Comparison of ENCODE assay signal across 14 mouse cellular contexts in the genomic region with DNA sequence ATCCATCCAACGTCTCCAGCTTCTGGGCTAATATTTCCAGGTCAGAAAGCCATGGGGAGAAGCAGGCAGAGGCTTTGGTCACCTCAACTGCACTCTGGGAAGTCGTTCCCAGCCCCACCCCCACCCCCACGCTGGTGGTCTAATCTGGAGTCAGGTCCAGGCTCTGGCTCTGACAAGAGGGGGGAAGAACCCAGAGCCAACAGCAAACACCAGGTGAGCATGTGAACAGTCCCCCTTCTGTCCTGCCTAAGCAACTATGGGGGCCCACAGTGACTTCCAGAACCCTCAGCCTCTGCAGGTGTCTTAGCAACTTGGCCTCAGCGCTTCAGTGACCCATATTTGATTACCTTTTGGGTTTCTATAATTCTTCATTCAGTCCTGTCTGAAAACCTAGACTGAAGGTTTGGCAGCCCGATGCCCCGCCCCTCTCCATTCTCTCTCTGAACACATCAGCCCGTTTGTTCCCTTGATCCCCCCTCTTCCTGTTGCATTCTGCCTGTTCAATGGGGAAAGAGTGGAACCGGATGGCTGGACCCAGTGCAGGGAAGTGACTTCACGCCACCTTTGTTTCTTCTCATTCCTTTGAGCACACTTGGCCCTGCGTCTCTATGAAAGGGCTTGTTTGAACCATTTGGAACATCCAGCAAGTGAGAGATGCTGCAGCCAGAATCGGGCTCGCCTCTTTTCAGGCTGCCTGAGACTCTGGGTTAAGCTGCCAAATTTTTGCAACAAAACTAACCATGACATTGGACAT. TPM values are rescaled to one million over a fixed set of nuclear protein-coding genes. Genes with fewer than 3 reads are reported as not detected.
A peak's percentile ranks its signal among the peaks of the same experiment; 100 is the strongest.
DNase-seq lines count a peak whose midpoint lies in the region; ATAC-seq and TF ChIP-seq lines count a peak whose summit lies in the region.
"Had no signal": no experiment of that assay in that cellular context is flagged by ENCODE, and none has a peak within 500 bp of the region (broad histone marks: within the 10 kb centered on the region; RNA-seq: fewer than 3 reads in every experiment).

No protein-coding gene starts in this region.

- H3K4me3 ChIP-seq in layer of hippocampus, adult 2 months = no peak overlapping the region
- H3K4me3 ChIP-seq in hindbrain, embryonic 16.5 days (ENCODE audit: low read length) = no peak overlapping the region
- no peak overlapping the region for H3K4me3 ChIP-seq in liver, postnatal 0 days (ENCODE audit: low read depth, low read length)
- H3K4me3 ChIP-seq: kidney, embryonic 15.5 days; limb, embryonic 13.5 days; lung, embryonic 15.5 days had no signal

- WGBS in hindbrain, embryonic 16.5 days = 24% methylated on average over 12 of the region's 12 CpGs
- WGBS in liver, postnatal 0 days (ENCODE audit: insufficient replicate concordance) = 32% methylated on average over 12 of the region's 12 CpGs

- peak overlapping the region; percentile 74 for H3K27ac ChIP-seq in layer of hippocampus, adult 2 months
- peak overlapping the region; percentile 68; the same call in 1 of the 2 replicates for H3K27ac ChIP-seq in hindbrain, embryonic 16.5 days (ENCODE audit: low read depth, low read length)
- H3K27ac ChIP-seq in liver, postnatal 0 days (ENCODE audit: low read depth) = no peak overlapping the region
- H3K27ac ChIP-seq: kidney, embryonic 15.5 days; limb, embryonic 13.5 days; lung, embryonic 15.5 days had no signal

- no peaks in the 10 kb centered on the region for H3K9me3 ChIP-seq in hindbrain, embryonic 16.5 days (ENCODE audit: control insufficient read depth, low read length)
- no peaks in the 10 kb centered on the region for H3K9me3 ChIP-seq in liver, postnatal 0 days (ENCODE audit: low read length)
- H3K9me3 ChIP-seq: kidney, embryonic 15.5 days; limb, embryonic 13.5 days; lung, embryonic 15.5 days had no signal

- no peak overlapping the region for H3K4me2 ChIP-seq in hindbrain, embryonic 16.5 days (ENCODE audit: low read length)
- no peak overlapping the region for H3K4me2 ChIP-seq in liver, postnatal 0 days (ENCODE audit: low read depth, low read length)
- H3K4me2 ChIP-seq: kidney, embryonic 15.5 days; limb, embryonic 13.5 days; lung, embryonic 15.5 days had no signal

- no peak for TF ChIP-seq CTCF in layer of hippocampus, adult 2 months (conservative IDR thresholded peaks at IDR 0.05)
- no peak for TF ChIP-seq CTCF in liver, postnatal 0 days (IDR thresholded peaks at IDR 0.05; ENCODE audit: low read depth)

- H3K36me3 ChIP-seq in hindbrain, embryonic 16.5 days (ENCODE audit: control insufficient read depth, insufficient read depth, low read length) = no peaks in the 10 kb centered on the region
- H3K36me3 ChIP-seq in liver, postnatal 0 days (replicated peaks; ENCODE audit: insufficient read depth, low read length) = no peaks in the 10 kb centered on the region
- H3K36me3 ChIP-seq: kidney, embryonic 15.5 days; limb, embryonic 13.5 days; lung, embryonic 15.5 days had no signal

- no peak for TF ChIP-seq EP300 in liver, postnatal 0 days (IDR thresholded peaks at IDR 0.05; ENCODE audit: low read depth)

- H3K9ac ChIP-seq in hindbrain, embryonic 16.5 days (ENCODE audit: low read depth, low read length) = no peak overlapping the region
- H3K9ac ChIP-seq in liver, postnatal 0 days (replicated peaks) = no peak overlapping the region
- H3K9ac ChIP-seq: kidney, embryonic 15.5 days; limb, embryonic 13.5 days; lung, embryonic 15.5 days had no signal

- ATAC-seq in hindbrain, embryonic 16.5 days = peak; percentile 88
- no peak for ATAC-seq in liver, postnatal 0 days

- no peaks in the 10 kb centered on the region; the same call in 1 of the 2 replicates for H3K4me1 ChIP-seq in hindbrain, embryonic 16.5 days (ENCODE audit: control insufficient read depth, insufficient read depth, low read depth, low read length)
- H3K4me1 ChIP-seq in liver, postnatal 0 days (ENCODE audit: insufficient read depth) = no peaks in the 10 kb centered on the region
- H3K4me1 ChIP-seq: kidney, embryonic 15.5 days; lung, embryonic 15.5 days had no signal

- H3K27me3 ChIP-seq in hindbrain, embryonic 16.5 days (replicated peaks; ENCODE audit: control insufficient read depth, insufficient read depth, low read length) = peaks cover 63% of the 10 kb centered on the region
- peaks cover 44% of the 10 kb centered on the region for H3K27me3 ChIP-seq in liver, postnatal 0 days (ENCODE audit: insufficient read depth, low read length)

- DNase-seq in layer of hippocampus, adult 2 months (ENCODE audit: low spot score in 2 of 2) = peak; percentile 21 to 60
- DNase-seq in layer of hippocampus, postnatal 25 days (ENCODE audit: extremely low spot score in 1 of 2, low spot score in 1 of 2) = no peak
- DNase-seq in brain, embryonic 18.5 days (ENCODE audit: low read depth, low spot score) = peak; percentile 57
- DNase-seq in right cerebral cortex, postnatal 10 days (ENCODE audit: low spot score in 2 of 2) = peak; percentile 71 to 83
- no peak for DNase-seq in urinary bladder, postnatal 10 days (ENCODE audit: low spot score)
- DNase-seq in liver, postnatal 0 days = no peak
- DNase-seq: cerebellum, adult 11 months had no signal

RNA-seq across cellular contexts. Expression of a gene that starts 6.9 kb away (rescaled TPM):
- total RNA-seq in layer of hippocampus, adult 2 months (2021) = 100 to 1,000 TPM in 1 of 2 experiments, 10 to 100 TPM in 1; 95.9 to 105 TPM
- 100 to 1,000 TPM; 160 to 181 TPM for total RNA-seq in layer of hippocampus, postnatal 25 days (2021)
- 153 and 190 TPM in 2 replicates for polyA plus RNA-seq in hindbrain, embryonic 16.5 days (2015; fragmentation: Nextera tagmentation; extraction: Ambion mirVana)
- polyA plus RNA-seq in liver, postnatal 0 days (2015; fragmentation: Nextera tagmentation; extraction: Ambion mirVana) = 0.28 and 0.33 TPM in 2 replicates
- total RNA-seq: granulocyte monocyte progenitor cell, adult 5-6 weeks; heart, postnatal 25 days had no signal
- polyA plus RNA-seq: stomach, embryonic 14.5 days had no signal

RNA-seq across cellular contexts. Expression of a gene that starts 37.4 kb away (rescaled TPM):
- total RNA-seq in layer of hippocampus, adult 2 months (2021) = 10 to 100 TPM; 25.2 to 27.1 TPM
- total RNA-seq in layer of hippocampus, postnatal 25 days (2021) = 10 to 100 TPM; 37.2 to 38.6 TPM
- polyA plus RNA-seq in hindbrain, embryonic 16.5 days (2015; fragmentation: Nextera tagmentation; extraction: Ambion mirVana) = 6.1 and 11.4 TPM in 2 replicates
- polyA plus RNA-seq in liver, postnatal 0 days (2015; fragmentation: Nextera tagmentation; extraction: Ambion mirVana) = not detected in 2 replicates
- total RNA-seq: granulocyte monocyte progenitor cell, adult 5-6 weeks; heart, postnatal 25 days had no signal
- polyA plus RNA-seq: kidney, embryonic 15.5 days; limb, embryonic 13.5 days; lung, embryonic 15.5 days; stomach, embryonic 14.5 days had no signal

Comparison
In these comparisons a context has a peak if more than half of its experiments do, and no peak if none do; other contexts are left out.
1. DNase-seq: peak in layer of hippocampus, adult 2 months (2 of 2), brain, embryonic 18.5 days (single experiment) and right cerebral cortex, postnatal 10 days (2 of 2); none in layer of hippocampus, postnatal 25 days (0 of 2), urinary bladder, postnatal 10 days (single experiment) and liver, postnatal 0 days (single experiment).